In genomic region chr14:24244330-24245176, GRCm38 (mm10) we compare ENCODE assay signal across 9 mouse cellular contexts. TPM values are rescaled to one million over a fixed set of nuclear protein-coding genes. Genes with fewer than 3 reads are reported as not detected.
DNase-seq lines count a peak whose midpoint lies in the region; ATAC-seq lines count a peak whose summit lies in the region.
"Had no signal": no experiment of that assay in that cellular context is flagged by ENCODE, and none has a peak within 500 bp of the region (broad histone marks: within the 10 kb centered on the region; RNA-seq: fewer than 3 reads in every experiment).

No protein-coding gene starts in this region.

- DNase-seq in layer of hippocampus, adult 18-20 months (ENCODE audit: low spot score in 2 of 2): peak; percentile 22 to 32
- no peak for DNase-seq in layer of hippocampus, adult 8-10 months (ENCODE audit: low spot score in 2 of 2)
- DNase-seq in adrenal gland, postnatal 36 days: peak; percentile 51 to 69
- DNase-seq in forebrain, embryonic 11.5 days (ENCODE audit: low spot score): peak; percentile 63
- DNase-seq in neural tube, embryonic 10.5 days (ENCODE audit: extremely low spot score, low spot score): peak; percentile 42
- DNase-seq in spleen, postnatal 4 days (ENCODE audit: low spot score in 2 of 2): no peak

- peak overlapping the region; percentile 65 for H3K4me3 ChIP-seq in forebrain, embryonic 11.5 days (ENCODE audit: low read depth, low read length)
- H3K4me3 ChIP-seq in hindbrain, embryonic 16.5 days (ENCODE audit: low read length): peak overlapping the region; percentile 68
- peak overlapping the region; percentile 78 for H3K4me3 ChIP-seq in limb, embryonic 15.5 days

- peak; percentile 70 for ATAC-seq in forebrain, embryonic 11.5 days (replicated peaks; ENCODE audit: low FRiP score)
- ATAC-seq in hindbrain, embryonic 16.5 days: peak; percentile 22; the same call in 1 of the 2 replicates
- no peak for ATAC-seq in limb, embryonic 15.5 days (ENCODE audit: insufficient number of reproducible peaks, low FRiP score, low TSS enrichment, low read depth)

- WGBS in forebrain, embryonic 11.5 days: under 1% methylated on average over 40 of the region's 40 CpGs
- WGBS in hindbrain, embryonic 16.5 days: under 1% methylated on average over 40 of the region's 40 CpGs
- WGBS in limb, embryonic 15.5 days: under 1% methylated on average over 40 of the region's 40 CpGs

- H3K27me3 ChIP-seq in forebrain, embryonic 11.5 days (ENCODE audit: control insufficient read depth, insufficient read depth, low read length): no peaks in the 10 kb centered on the region
- H3K27me3 ChIP-seq in hindbrain, embryonic 16.5 days (replicated peaks; ENCODE audit: control insufficient read depth, insufficient read depth, low read length): no peaks in the 10 kb centered on the region
- H3K27me3 ChIP-seq in limb, embryonic 15.5 days: no peaks in the 10 kb centered on the region

- H3K27ac ChIP-seq in forebrain, embryonic 11.5 days (ENCODE audit: low read depth, low read length): peak overlapping the region; percentile 72
- H3K27ac ChIP-seq in hindbrain, embryonic 16.5 days (ENCODE audit: low read depth, low read length): peak overlapping the region; percentile 97
- peak overlapping the region; percentile 96 for H3K27ac ChIP-seq in limb, embryonic 15.5 days

- peaks cover 3% of the 10 kb centered on the region; the same call in 1 of the 2 replicates for H3K4me1 ChIP-seq in forebrain, embryonic 11.5 days (replicated peaks; ENCODE audit: control insufficient read depth, insufficient read depth, low read length)
- peaks cover 16% of the 10 kb centered on the region for H3K4me1 ChIP-seq in hindbrain, embryonic 16.5 days (ENCODE audit: control insufficient read depth, insufficient read depth, low read depth, low read length)
- peaks cover 33% of the 10 kb centered on the region for H3K4me1 ChIP-seq in limb, embryonic 15.5 days

- no peaks in the 10 kb centered on the region for H3K36me3 ChIP-seq in forebrain, embryonic 11.5 days (ENCODE audit: control insufficient read depth, insufficient read depth, low read length)
- no peaks in the 10 kb centered on the region for H3K36me3 ChIP-seq in hindbrain, embryonic 16.5 days (ENCODE audit: control insufficient read depth, insufficient read depth, low read length)
- H3K36me3 ChIP-seq in limb, embryonic 15.5 days: peaks cover 14% of the 10 kb centered on the region; the same call in 1 of the 2 replicates

- H3K9me3 ChIP-seq in forebrain, embryonic 11.5 days (ENCODE audit: control insufficient read depth, low read length): no peaks in the 10 kb centered on the region
- H3K9me3 ChIP-seq in hindbrain, embryonic 16.5 days (ENCODE audit: control insufficient read depth, low read length): no peaks in the 10 kb centered on the region
- H3K9me3 ChIP-seq in limb, embryonic 15.5 days: no peaks in the 10 kb centered on the region

- H3K9ac ChIP-seq in forebrain, embryonic 11.5 days (ENCODE audit: low read length): peak overlapping the region; percentile 93
- peak overlapping the region; percentile 96 for H3K9ac ChIP-seq in hindbrain, embryonic 16.5 days (ENCODE audit: low read depth, low read length)
- H3K9ac ChIP-seq in limb, embryonic 15.5 days: peak overlapping the region; percentile 83

- peak overlapping the region; percentile 82 for H3K4me2 ChIP-seq in forebrain, embryonic 11.5 days (ENCODE audit: low read depth, low read length, severe bottlenecking)
- peak overlapping the region; percentile 68 for H3K4me2 ChIP-seq in hindbrain, embryonic 16.5 days (ENCODE audit: low read length)
- H3K4me2 ChIP-seq in limb, embryonic 15.5 days: peak overlapping the region; percentile 74

RNA-seq across cellular contexts. Expression of gene Dlg5, which starts 1.2 kb away (rescaled TPM):
- 10 to 100 TPM; 58.1 to 63.6 TPM for total RNA-seq in layer of hippocampus, adult 18-20 months (2021)
- total RNA-seq in layer of hippocampus, adult 8-10 months (2022): 10 to 100 TPM; 52.5 to 67.9 (median 57.9) TPM
- 10 to 100 TPM; 41.3 to 51.0 TPM for total RNA-seq in adrenal gland, postnatal 36 days (2021)
- 26.0 and 29.4 TPM in 2 replicates for polyA plus RNA-seq in forebrain, embryonic 11.5 days (2014; fragmentation: Nextera tagmentation; extraction: Ambion mirVana)
- polyA plus RNA-seq in hindbrain, embryonic 16.5 days (2015; fragmentation: Nextera tagmentation; extraction: Ambion mirVana): 18.4 and 21.0 TPM in 2 replicates
- 15.1 and 19.1 TPM in 2 replicates for polyA plus RNA-seq in limb, embryonic 15.5 days (2015; fragmentation: Nextera tagmentation; extraction: Ambion mirVana)

RNA-seq across cellular contexts. Expression of gene E330034G19Rik, which starts 48.5 kb away (rescaled TPM):
- total RNA-seq in layer of hippocampus, adult 18-20 months (2021): not detected
- total RNA-seq in layer of hippocampus, adult 8-10 months (2022): not detected
- not detected for total RNA-seq in adrenal gland, postnatal 36 days (2021)
- not detected in 2 replicates for polyA plus RNA-seq in forebrain, embryonic 11.5 days (2014; fragmentation: Nextera tagmentation; extraction: Ambion mirVana)
- polyA plus RNA-seq in hindbrain, embryonic 16.5 days (2015; fragmentation: Nextera tagmentation; extraction: Ambion mirVana): 0.16 and 0.23 TPM in 2 replicates
- not detected in 2 replicates for polyA plus RNA-seq in limb, embryonic 15.5 days (2015; fragmentation: Nextera tagmentation; extraction: Ambion mirVana)
- total RNA-seq: left cerebral cortex, postnatal 10 days had no signal

Comparison
In these comparisons a context has a peak if more than half of its experiments do, and no peak if none do; other contexts are left out.
1. DNase-seq: peak in layer of hippocampus, adult 18-20 months (2 of 2), adrenal gland, postnatal 36 days (2 of 2), forebrain, embryonic 11.5 days (single experiment) and neural tube, embryonic 10.5 days (single experiment); none in layer of hippocampus, adult 8-10 months (0 of 2) and spleen, postnatal 4 days (0 of 2).
2. Peak in every context shown above with its lines, with median percentiles within 50 percentile points of each other: H3K27ac ChIP-seq, H3K4me2 ChIP-seq, H3K4me3 ChIP-seq and H3K9ac ChIP-seq.